Mouse (Mus musculus) E14TG2a.4 (cell line): ENCODE results near the gene Dhrs7.

Experiments
- CTCF ChIP-seq: conservative IDR thresholded peaks from 2 replicates; pipeline ENCODE4 v1.5.1; 2014; ENCODE audit warnings: low read length
- NANOG ChIP-seq: IDR thresholded peaks from 2 replicates; pipeline ENCODE4 v1.6.1; 2014; ENCODE audit warnings: borderline replicate concordance, low read length, mixed read lengths
- POU5F1 ChIP-seq: IDR thresholded peaks from 2 replicates; pipeline ENCODE4 v1.6.1; 2014; ENCODE audit warnings: low read length, borderline replicate concordance

GRCm38 (mm10) chr12:72674820-72675219 lies 10.1 kb upstream of the Dhrs7 start:
- TF ChIP-seq CTCF (no peak), POU5F1 (no peak), NANOG (no peak)
